Mouse (Mus musculus) MEL (cell line): ENCODE results near the gene Dnajc5. TPM values are rescaled to one million over a fixed set of nuclear protein-coding genes. Genes with fewer than 3 reads are reported as not detected.

ENCODE experiments used
- DNase-seq: peaks from one replicate; pipeline ENCODE4 v3.0.0; 2011; ENCODE audit warnings: low read depth, low spot score
- H3K27ac ChIP-seq: 2 replicates; pipeline ENCODE4 v1.5.1; 2012; ENCODE audit warnings: low read depth, mild to moderate bottlenecking, control low read depth, low read length, moderate library complexity; ENCODE audit not compliant: control insufficient read depth
- H3K27me3 ChIP-seq, 2 experiments: fragments of 150-350 bp in 1 of 2; sonication (generic) in 1 of 2; 2 replicates each; pipeline ENCODE4 v1.6.1; 2012; ENCODE audit warnings: low read length in 2 of 2, mild to moderate bottlenecking in 2 of 2, improper control_type of control experiment in 1 of 2, moderate library complexity in 1 of 2; ENCODE audit not compliant: insufficient read depth in 2 of 2, control insufficient read depth in 1 of 2
- H3K36me3 ChIP-seq, 2 experiments: 2 replicates each; pipeline ENCODE4 v1.6.1; 2012 to 2014; ENCODE audit warnings: low read length in 2 of 2, improper control_type of control experiment in 1 of 2, inconsistent platforms in 1 of 2, mild to moderate bottlenecking in 1 of 2; ENCODE audit not compliant: insufficient read depth in 2 of 2, control insufficient read depth in 1 of 2
- H3K4me1 ChIP-seq, 2 experiments: fragments of 150-350 bp in 1 of 2; sonication (generic) in 1 of 2; 2 replicates each; pipeline ENCODE4 v1.6.1; 2012; ENCODE audit warnings: low read length in 2 of 2, improper control_type of control experiment in 1 of 2, mild to moderate bottlenecking in 1 of 2; ENCODE audit not compliant: insufficient read depth in 2 of 2, control insufficient read depth in 1 of 2
- H3K4me3 ChIP-seq, 2 experiments: fragments of 150-350 bp in 1 of 2; sonication (generic) in 1 of 2; 2 replicates each; pipeline ENCODE4 v1.5.1; 2012; ENCODE audit warnings: low read depth in 2 of 2, low read length in 2 of 2, mild to moderate bottlenecking in 2 of 2, moderate library complexity in 2 of 2, control low read depth in 1 of 2, improper control_type of control experiment in 1 of 2; ENCODE audit not compliant: control insufficient read depth in 1 of 2, insufficient read depth in 1 of 2
- H3K79me2 ChIP-seq: 2 replicates; pipeline ENCODE4 v1.6.1; 2012; ENCODE audit warnings: mild to moderate bottlenecking, low read length, moderate library complexity; ENCODE audit not compliant: control insufficient read depth, poor library complexity, insufficient read depth
- H3K9ac ChIP-seq: 2 replicates; pipeline ENCODE4 v1.6.1; 2012; ENCODE audit warnings: low read depth, mild to moderate bottlenecking, control low read depth, low read length, moderate library complexity; ENCODE audit not compliant: control insufficient read depth, poor library complexity, severe bottlenecking
- H3K9me3 ChIP-seq: fragments of 150-350 bp; sonication (generic); replicated peaks from 2 replicates; pipeline ENCODE4 v1.6.1; 2012; ENCODE audit warnings: mild to moderate bottlenecking, low read length, improper control_type of control experiment, moderate library complexity; ENCODE audit not compliant: insufficient read depth
- CHD1 ChIP-seq: IDR thresholded peaks from 2 replicates; pipeline ENCODE4 v1.6.1; 2012; ENCODE audit warnings: low read depth, mild to moderate bottlenecking, inconsistent platforms, low read length, improper control_type of control experiment
- CHD2 ChIP-seq: IDR thresholded peaks from 2 replicates; pipeline ENCODE4 v1.6.1; 2011; ENCODE audit warnings: low read length, improper control_type of control experiment
- CTCF ChIP-seq, 3 experiments: IDR thresholded peaks in 2 of 3; conservative IDR thresholded peaks in 1 of 3; 2 replicates each; pipeline ENCODE4 v1.5.1; 2011 to 2012; ENCODE audit warnings: low read length in 3 of 3, low read depth in 2 of 3, mild to moderate bottlenecking in 2 of 3, improper control_type of control experiment in 1 of 3, inconsistent platforms in 1 of 3, mixed read lengths in 1 of 3, moderate library complexity in 1 of 3; ENCODE audit not compliant: control insufficient read depth in 1 of 3, insufficient read depth in 1 of 3, poor library complexity in 1 of 3, severe bottlenecking in 1 of 3
- E2F4 ChIP-seq: IDR thresholded peaks from 2 replicates; pipeline ENCODE4 v1.6.1; 2011; ENCODE audit warnings: low read depth, low read length, improper control_type of control experiment, borderline replicate concordance
- ELF1 ChIP-seq: IDR thresholded peaks from 2 replicates; pipeline ENCODE4 v1.6.1; 2014; ENCODE audit warnings: low read depth, mild to moderate bottlenecking, inconsistent platforms, low read length, improper control_type of control experiment, moderate library complexity
- ETS1 ChIP-seq: IDR thresholded peaks from 2 replicates; pipeline ENCODE4 v1.6.1; 2012; ENCODE audit warnings: low read depth, mild to moderate bottlenecking, inconsistent platforms, low read length, improper control_type of control experiment, moderate library complexity
- GABPA ChIP-seq: IDR thresholded peaks from 2 replicates; pipeline ENCODE4 v1.6.1; 2012; ENCODE audit warnings: low read depth, mild to moderate bottlenecking, inconsistent platforms, low read length, improper control_type of control experiment, moderate library complexity
- HCFC1 ChIP-seq: IDR thresholded peaks from 2 replicates; pipeline ENCODE4 v1.6.1; 2012; ENCODE audit warnings: low read depth, mild to moderate bottlenecking, inconsistent platforms, low read length, improper control_type of control experiment, moderate library complexity
- KAT2A ChIP-seq: conservative IDR thresholded peaks from 2 replicates; pipeline ENCODE4 v1.6.1; 2012; ENCODE audit warnings: low read depth, low read length, improper control_type of control experiment, inconsistent platforms
- MAFK ChIP-seq: IDR thresholded peaks from 2 replicates; pipeline ENCODE4 v1.6.1; 2011; ENCODE audit warnings: low read depth, mild to moderate bottlenecking, low read length, improper control_type of control experiment, borderline replicate concordance
- MAX ChIP-seq: IDR thresholded peaks from 2 replicates; pipeline ENCODE4 v1.6.1; 2011; ENCODE audit warnings: low read length, improper control_type of control experiment
- MAZ ChIP-seq: IDR thresholded peaks from 2 replicates; pipeline ENCODE4 v1.6.1; 2012; ENCODE audit warnings: low read depth, mild to moderate bottlenecking, inconsistent platforms, low read length, improper control_type of control experiment
- MYC ChIP-seq: IDR thresholded peaks from 2 replicates; pipeline ENCODE4 v1.6.1; 2011; ENCODE audit warnings: low read depth, mild to moderate bottlenecking, low read length, improper control_type of control experiment, moderate library complexity
- NRF1 ChIP-seq: IDR thresholded peaks from 2 replicates; pipeline ENCODE4 v1.6.1; 2014; ENCODE audit warnings: low read depth, mild to moderate bottlenecking, inconsistent platforms, low read length, improper control_type of control experiment, moderate library complexity; ENCODE audit not compliant: poor library complexity, insufficient read depth, severe bottlenecking
- POLR2AphosphoS2 ChIP-seq: IDR thresholded peaks from 2 replicates; pipeline ENCODE4 v1.6.1; 2011; ENCODE audit warnings: low read length, improper control_type of control experiment
- RAD21 ChIP-seq: IDR thresholded peaks from 2 replicates; pipeline ENCODE4 v1.6.1; 2011; ENCODE audit warnings: mild to moderate bottlenecking, low read depth, low read length, improper control_type of control experiment
- SIN3A ChIP-seq: IDR thresholded peaks from 2 replicates; pipeline ENCODE4 v1.6.1; 2012; ENCODE audit warnings: low read length, improper control_type of control experiment, inconsistent platforms
- TAL1 ChIP-seq: IDR thresholded peaks from 2 replicates; pipeline ENCODE4 v1.6.1; 2012; ENCODE audit warnings: mild to moderate bottlenecking, inconsistent platforms, low read length, moderate library complexity, mixed read lengths
- TCF12 ChIP-seq: IDR thresholded peaks from 2 replicates; pipeline ENCODE4 v1.6.1; 2014; ENCODE audit warnings: low read depth, mild to moderate bottlenecking, inconsistent platforms, low read length, improper control_type of control experiment, moderate library complexity
- UBTF ChIP-seq: IDR thresholded peaks from 2 replicates; pipeline ENCODE4 v1.6.1; 2012; ENCODE audit warnings: low read depth, mild to moderate bottlenecking, inconsistent platforms, low read length, improper control_type of control experiment, moderate library complexity, borderline replicate concordance; ENCODE audit not compliant: insufficient read depth
- USF1 ChIP-seq: IDR thresholded peaks from 2 replicates; pipeline ENCODE4 v1.6.1; 2014; ENCODE audit warnings: low read depth, mild to moderate bottlenecking, inconsistent platforms, low read length, improper control_type of control experiment, moderate library complexity
- USF2 ChIP-seq, 2 experiments: IDR thresholded peaks; 2 replicates each; pipeline ENCODE4 v1.6.1; 2011 to 2012; ENCODE audit warnings: improper control_type of control experiment in 2 of 2, low read length in 2 of 2, borderline replicate concordance in 1 of 2, inconsistent platforms in 1 of 2, low read depth in 1 of 2, mild to moderate bottlenecking in 1 of 2; ENCODE audit not compliant: insufficient read depth in 1 of 2
- ZC3H11A ChIP-seq: IDR thresholded peaks from 2 replicates; pipeline ENCODE4 v1.6.1; 2012; ENCODE audit warnings: low read depth, mild to moderate bottlenecking, inconsistent platforms, low read length, improper control_type of control experiment
- ZKSCAN1 ChIP-seq: IDR thresholded peaks from 2 replicates; pipeline ENCODE4 v1.6.1; 2012; ENCODE audit warnings: low read depth, mild to moderate bottlenecking, inconsistent platforms, low read length, improper control_type of control experiment, moderate library complexity
- polyA plus RNA-seq, 2 experiments: library from polyadenylated mRNA; stranded (reverse) in 1 of 2; unstranded in 1 of 2; fragments of >175 nt in 1 of 2; fragments of >200 nt in 1 of 2; gene quantifications; 2 replicates each; pipeline versions ENCODE4 v1.2.1 to v1.2.4; 2012; ENCODE audit warnings: low replicate concordance in 2 of 2, low read depth in 1 of 2; ENCODE audit not compliant: insufficient read length in 2 of 2, insufficient read depth in 1 of 2, missing spikeins in 1 of 2
- total RNA-seq: library from RNA; depleted of rRNA; stranded (reverse); fragments of 300-350 nt; gene quantifications from 2 replicates; pipeline ENCODE4 v1.2.3, GENCODE M21; 2012

Dnajc5 gene
- total and polyA plus RNA-seq, 3 experiments: 51.9 to 338 (median 57.9) TPM

DNA sequence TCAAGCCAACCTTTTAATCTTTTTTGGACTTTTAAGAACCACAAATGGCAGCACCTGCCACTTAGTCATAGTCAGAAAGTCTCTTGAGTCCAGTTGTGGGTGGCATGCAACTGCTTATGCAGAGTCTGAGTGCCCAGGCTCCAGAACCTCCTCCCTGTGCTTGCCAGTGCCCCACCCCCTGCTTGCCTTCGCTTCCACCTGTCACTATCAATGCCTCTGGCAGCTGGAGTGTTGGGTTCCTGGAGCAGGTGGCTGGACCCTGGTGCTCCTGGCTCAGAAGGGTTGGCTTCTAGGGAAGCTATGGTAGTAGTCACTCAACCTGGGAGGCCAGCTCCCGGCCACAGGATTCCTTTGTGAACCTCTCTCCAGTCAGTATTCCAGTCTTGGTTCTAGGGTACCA, 29.9 kb downstream of the Dnajc5 start:
- TF ChIP-seq UBTF (no peak), POLR2AphosphoS2 (no peak), NRF1 (no peak), RAD21 (no peak), MAZ (no peak), USF1 (no peak), MAFK (no peak), ETS1 (no peak), SIN3A (no peak)
- TF ChIP-seq, all 39 proteins: peak for 0
- DNase-seq: no peak
- H3K36me3 ChIP-seq: peaks cover 0 to 29% of the 10 kb centered on the region in 2 experiments; a peak in 2 of 4 replicates

GRCm38 (mm10) chr2:181553772-181554171, 33.5 kb downstream of the Dnajc5 start:
- TF ChIP-seq MAX (no peak), ZC3H11A (no peak), RAD21 (no peak), TAL1 (no peak), ETS1 (no peak), ELF1 (no peak), GABPA (no peak), ZKSCAN1 (no peak)
- no peaks in the 10 kb centered on the region for H3K4me1 ChIP-seq
- no peak for DNase-seq
- H3K4me3 ChIP-seq: no peak overlapping the region
- no peaks in the 10 kb centered on the region for H3K27me3 ChIP-seq
- H3K36me3 ChIP-seq: peaks cover 0 to 16% of the 10 kb centered on the region in 2 experiments; a peak in 2 of 4 replicates
- no peak overlapping the region for H3K27ac ChIP-seq
- no peaks in the 10 kb centered on the region for H3K79me2 ChIP-seq
- H3K9me3 ChIP-seq: no peaks in the 10 kb centered on the region
- H3K9ac ChIP-seq: no peak overlapping the region

More for the DNA sequence above, 29.9 kb downstream of the Dnajc5 start:
- H3K9ac ChIP-seq: no peak overlapping the region
- H3K79me2 ChIP-seq: no peaks in the 10 kb centered on the region
- no peaks in the 10 kb centered on the region for H3K4me1 ChIP-seq
- no peaks in the 10 kb centered on the region for H3K27me3 ChIP-seq
- no peak overlapping the region for H3K4me3 ChIP-seq
- H3K27ac ChIP-seq: no peak overlapping the region
- no peaks in the 10 kb centered on the region for H3K9me3 ChIP-seq

DNA sequence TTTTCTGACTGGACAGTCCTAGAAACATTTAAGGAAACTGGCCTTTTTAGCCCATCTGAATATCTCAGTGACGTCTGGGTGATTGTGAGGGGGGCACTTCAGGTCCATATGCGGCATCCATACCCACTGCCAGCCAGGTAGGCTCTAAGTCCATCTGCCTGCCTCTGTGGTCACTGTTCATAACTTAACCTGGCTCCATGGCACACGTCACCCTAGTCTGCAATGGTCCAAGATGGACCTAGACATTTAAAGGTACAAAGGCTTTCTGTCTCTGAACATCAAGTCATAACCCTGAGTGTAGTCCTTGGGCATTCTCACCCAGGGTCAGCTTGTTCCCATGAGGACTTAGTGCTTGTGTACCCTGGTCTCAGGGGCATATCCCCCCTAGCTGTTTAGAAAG, 47.1 kb downstream of the Dnajc5 start:
- Histone ChIP-seq H3K4me1 (no peaks in the 10 kb centered on the region), H3K79me2 (no peaks in the 10 kb centered on the region), H3K27ac (no peak overlapping the region), H3K4me3 (no peak overlapping the region), H3K36me3 (no peaks in the 10 kb centered on the region), H3K9ac (no peak overlapping the region), H3K9me3 (no peaks in the 10 kb centered on the region), H3K27me3 (no peaks in the 10 kb centered on the region)
- TF ChIP-seq CHD1: no peak
- no peak for TF ChIP-seq CHD2
- TF ChIP-seq E2F4: no peak
- TF ChIP-seq ETS1: no peak
- no peak for TF ChIP-seq CTCF (IDR thresholded peaks at IDR 0.05 in 2 of 3, conservative IDR thresholded peaks at IDR 0.05 in 1 of 3; ENCODE audit: control insufficient read depth in 1 of 3, insufficient read depth in 1 of 3, low read depth in 2 of 3, low read length in 3 of 3, poor library complexity in 1 of 3, severe bottlenecking in 1 of 3)
- no peak for TF ChIP-seq MAFK
- TF ChIP-seq MAX: no peak
- no peak for TF ChIP-seq ELF1
- TF ChIP-seq MYC: no peak
- no peak for TF ChIP-seq TCF12
- TF ChIP-seq HCFC1: no peak
- no peak for TF ChIP-seq TAL1
- TF ChIP-seq KAT2A: no peak
- TF ChIP-seq USF2 (IDR thresholded peaks at IDR 0.05; ENCODE audit: borderline replicate concordance in 1 of 2, insufficient read depth in 1 of 2, low read depth in 1 of 2, low read length in 2 of 2): no peak
- TF ChIP-seq USF1: no peak
- no peak for TF ChIP-seq GABPA
- DNase-seq: no peak
